Mouse (Mus musculus) kidney, postnatal 36 days (tissue): ENCODE results near the gene Gsta3.

Source experiments
- DNase-seq, 2 experiments: peaks; one replicate each; pipeline ENCODE4 v3.0.0; 2021 to 2022; ENCODE audit warnings: mixed read lengths in 2 of 2

Gene Gsta3

DNA sequence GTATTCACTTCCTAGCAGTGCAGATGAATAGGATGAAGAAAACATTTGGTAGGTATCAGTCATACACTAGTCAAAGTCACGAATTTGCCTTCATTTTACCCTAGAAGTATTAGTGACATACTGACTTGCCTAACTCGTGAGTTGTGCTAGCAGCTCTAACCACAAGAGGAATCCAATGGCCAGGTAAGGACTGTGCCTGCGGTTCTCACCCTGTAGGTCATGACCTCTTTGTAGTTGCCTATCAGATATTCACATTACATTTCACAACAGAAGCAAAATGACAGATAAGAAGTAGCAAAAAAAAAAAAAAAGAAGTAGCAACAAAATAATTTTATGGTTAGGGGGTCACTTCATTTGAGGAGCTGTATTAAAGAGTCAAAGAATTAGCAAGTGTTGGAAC lies 63.8 kb downstream of the Gsta3 start:
- no peak for DNase-seq

DNA sequence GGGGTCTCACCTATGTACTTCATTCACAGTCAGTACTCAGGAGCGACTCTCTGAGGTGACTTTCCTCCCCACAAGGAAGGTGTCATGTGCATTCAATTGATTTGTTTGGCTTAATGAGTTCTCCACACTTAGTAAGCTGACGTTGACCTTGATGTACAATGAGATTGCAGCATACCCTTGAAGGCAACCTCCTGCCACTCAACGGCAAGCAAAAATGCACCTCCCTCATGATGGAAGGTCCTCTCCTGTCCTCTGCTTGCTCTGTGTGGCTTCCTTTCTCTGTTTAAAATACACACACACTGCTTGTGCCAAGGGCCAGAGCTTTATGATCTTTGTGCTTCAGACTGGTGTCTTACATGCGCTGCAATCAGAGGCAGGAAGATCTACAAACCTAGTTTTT lies 64.3 kb downstream of the Gsta3 start:
- no peak for DNase-seq

DNA sequence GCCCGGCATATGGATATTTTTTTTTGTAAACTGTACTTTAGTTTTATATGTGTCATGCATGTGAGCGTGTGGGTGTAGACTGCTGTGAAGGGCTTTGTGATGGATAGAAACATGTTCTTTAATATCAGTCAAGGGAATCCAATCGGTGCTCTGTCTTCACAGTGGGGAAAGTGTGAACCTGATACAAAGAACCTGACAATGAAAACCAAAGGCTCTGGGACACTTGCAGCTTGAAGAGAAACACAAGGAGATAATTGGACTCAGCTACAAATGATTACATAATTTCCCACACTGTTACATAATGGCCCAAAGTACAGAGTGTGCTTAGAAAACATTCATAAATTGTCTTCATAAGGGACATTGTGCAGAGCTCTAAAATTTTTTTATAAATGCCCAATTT lies 65.1 kb downstream of the Gsta3 start:
- DNase-seq = peak in 1 of 2 experiments; percentile 59

DNA sequence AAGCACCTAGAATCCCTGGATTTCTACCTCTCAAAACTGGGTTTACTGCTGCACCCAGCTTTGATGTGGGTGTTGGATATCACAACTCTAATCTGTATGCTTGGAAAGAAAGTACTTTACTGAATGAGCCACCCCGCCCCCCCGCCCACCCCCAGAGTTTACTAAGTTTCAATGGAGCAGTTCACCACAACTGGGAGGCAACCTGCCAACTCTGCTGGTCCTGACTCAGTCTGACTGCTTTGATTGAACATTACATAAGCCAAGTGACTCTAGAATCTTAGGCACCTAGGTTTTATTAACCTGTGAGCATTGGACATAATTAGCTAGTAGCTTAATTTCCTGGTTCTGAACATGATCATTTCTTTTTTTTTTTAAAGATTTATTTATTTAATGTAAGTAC lies 73.9 kb downstream of the Gsta3 start:
- no peak for DNase-seq
